Mouse (Mus musculus) hindbrain, postnatal 0 days (tissue): ENCODE measurements at regions not wholly inside any gene's neighbourhood (a gene's known extent, or its start where the extent isn't known, plus 50 kb on each side); places are given as distances from the start of the nearest gene placed in this dataset.

Experiments
- ATAC-seq: fragments of 200-750 bp; cut with Nextera tagmentation; 2 replicates; pipeline ENCODE4 v1.8.0; 2017; ENCODE audit warnings: mild to moderate bottlenecking, moderate TSS enrichment, moderate library complexity
- DNase-seq: peaks from one replicate; pipeline ENCODE4 v3.0.0-alpha.2; 2015; ENCODE audit warnings: low spot score
- H3K27ac ChIP-seq: fragments of 300-500 bp; sonication (generic); 2 replicates; pipeline ENCODE4 v1.5.1; 2014; ENCODE audit warnings: mild to moderate bottlenecking
- H3K27me3 ChIP-seq: fragments of 300-500 bp; sonication (generic); 2 replicates; pipeline ENCODE4 v1.6.1; 2014; ENCODE audit warnings: low read length, mixed read lengths; ENCODE audit not compliant: insufficient read depth
- H3K36me3 ChIP-seq: fragments of 300-500 bp; sonication (generic); 2 replicates; pipeline ENCODE4 v1.6.1; 2014; ENCODE audit warnings: low read length, mixed read lengths; ENCODE audit not compliant: insufficient read depth
- H3K4me1 ChIP-seq: fragments of 300-500 bp; sonication (generic); 2 replicates; pipeline ENCODE4 v1.6.1; 2014; ENCODE audit warnings: antibody characterized with exemption, low read length, mixed read lengths; ENCODE audit not compliant: insufficient read depth
- H3K4me2 ChIP-seq: fragments of 300-500 bp; sonication (generic); 2 replicates; pipeline ENCODE4 v1.6.1; 2014; ENCODE audit warnings: low read depth, mild to moderate bottlenecking, low read length, moderate library complexity, mixed read lengths
- H3K4me3 ChIP-seq: fragments of 300-500 bp; sonication (generic); 2 replicates; pipeline ENCODE4 v1.5.1; 2014; ENCODE audit warnings: low read length
- H3K9ac ChIP-seq: fragments of 300-500 bp; sonication (generic); replicated peaks from 2 replicates; pipeline ENCODE4 v1.6.1; 2014; ENCODE audit warnings: mild to moderate bottlenecking, low read length, moderate library complexity, mixed read lengths
- H3K9me3 ChIP-seq: fragments of 300-500 bp; sonication (generic); 2 replicates; pipeline ENCODE4 v1.6.1; 2016; ENCODE audit warnings: low read length, mixed read lengths
- CTCF ChIP-seq: IDR thresholded peaks from 2 replicates; pipeline ENCODE4 v1.5.1; 2016; ENCODE audit warnings: antibody characterized with exemption, control low read depth, low read depth
- WGBS: fragments of 180-500 bp; shearing (Covaris S2); extraction: QIAGEN DNeasy Blood & Tissue Kit; methylation state at CpG from one replicate; pipeline ENCODE4 v1.1.7; 2014; 5-methylcytosine and 5-hydroxymethylcytosine counted together

DNA sequence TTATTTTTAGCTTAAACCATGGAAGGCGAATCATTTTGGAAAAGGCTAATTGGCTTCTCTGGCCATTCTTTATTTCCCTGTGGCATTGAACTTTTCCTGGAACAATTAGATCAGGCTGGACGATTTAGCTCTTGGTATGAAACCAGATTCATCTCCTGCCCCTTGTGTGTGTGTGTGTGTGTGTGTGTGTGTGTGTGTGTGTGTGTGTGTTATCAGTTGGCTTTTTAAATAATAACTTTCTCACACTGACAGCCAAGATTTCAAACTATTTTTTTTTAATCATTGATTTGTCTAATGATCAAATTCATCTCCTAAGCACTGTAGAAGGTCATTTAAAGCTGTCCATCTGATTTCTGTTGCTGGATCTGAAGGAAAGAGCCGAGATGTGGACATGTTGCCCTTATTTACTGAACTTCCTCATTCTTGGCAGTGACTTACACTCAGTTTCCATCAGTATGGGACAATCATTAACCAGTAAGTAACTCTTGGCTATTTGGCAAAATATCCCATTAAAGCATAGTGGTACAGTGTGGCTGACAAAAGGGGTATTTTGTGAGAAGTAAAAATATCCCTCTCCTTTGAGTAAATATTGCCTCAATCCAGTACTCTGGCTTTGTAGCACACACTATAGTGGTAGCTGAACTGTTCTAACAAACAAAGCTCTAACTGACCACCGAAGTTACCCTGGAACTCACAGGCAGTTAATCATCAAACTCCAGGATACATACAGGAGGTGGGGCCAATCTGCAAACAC, 82.5 kb upstream of the Dpt start:
- H3K27me3 ChIP-seq, result no peaks in the 10 kb centered on the region
- H3K4me3 ChIP-seq, result no peak overlapping the region
- WGBS, result 72% methylated on average over 4 of the region's 4 CpGs
- H3K36me3 ChIP-seq, result no peaks in the 10 kb centered on the region
- no peak overlapping the region for H3K9ac ChIP-seq
- no peak overlapping the region for H3K27ac ChIP-seq
- no peak for TF ChIP-seq CTCF
- no peaks in the 10 kb centered on the region for H3K4me1 ChIP-seq
- no peaks in the 10 kb centered on the region for H3K9me3 ChIP-seq
- no peak overlapping the region for H3K4me2 ChIP-seq
- DNase-seq (no peak), ATAC-seq (no peak)

DNA sequence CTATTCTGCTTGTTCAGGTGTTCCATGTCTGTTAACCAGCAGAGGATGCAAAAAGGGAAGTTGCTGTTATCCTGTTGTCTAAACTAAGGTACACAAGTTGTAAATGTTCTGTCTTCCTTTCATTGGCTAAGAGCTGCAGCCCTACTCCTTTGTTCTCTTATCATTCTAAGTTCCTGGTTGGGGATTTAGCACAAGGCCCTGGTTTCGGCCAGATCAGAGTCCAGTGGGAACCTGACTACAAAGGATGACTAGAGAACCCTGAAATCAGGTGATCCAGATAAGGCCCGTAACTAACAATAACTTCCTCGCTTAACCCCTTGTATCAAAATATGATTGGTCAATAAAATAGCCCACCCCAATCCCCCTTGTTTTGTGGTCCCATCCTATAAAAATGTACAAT, 83.9 kb upstream of the Dpt start:
- DNase-seq, result no peak
- no peaks in the 10 kb centered on the region for H3K27me3 ChIP-seq
- no peak overlapping the region for H3K4me2 ChIP-seq
- H3K9me3 ChIP-seq, result no peaks in the 10 kb centered on the region
- H3K27ac ChIP-seq, result no peak overlapping the region
- H3K4me1 ChIP-seq, result no peaks in the 10 kb centered on the region
- H3K36me3 ChIP-seq, result no peaks in the 10 kb centered on the region
- no peak overlapping the region for H3K9ac ChIP-seq
- ATAC-seq, result no peak
- TF ChIP-seq CTCF, result no peak
- 94% methylated on average over 3 of the region's 3 CpGs for WGBS
- H3K4me3 ChIP-seq, result no peak overlapping the region

DNA sequence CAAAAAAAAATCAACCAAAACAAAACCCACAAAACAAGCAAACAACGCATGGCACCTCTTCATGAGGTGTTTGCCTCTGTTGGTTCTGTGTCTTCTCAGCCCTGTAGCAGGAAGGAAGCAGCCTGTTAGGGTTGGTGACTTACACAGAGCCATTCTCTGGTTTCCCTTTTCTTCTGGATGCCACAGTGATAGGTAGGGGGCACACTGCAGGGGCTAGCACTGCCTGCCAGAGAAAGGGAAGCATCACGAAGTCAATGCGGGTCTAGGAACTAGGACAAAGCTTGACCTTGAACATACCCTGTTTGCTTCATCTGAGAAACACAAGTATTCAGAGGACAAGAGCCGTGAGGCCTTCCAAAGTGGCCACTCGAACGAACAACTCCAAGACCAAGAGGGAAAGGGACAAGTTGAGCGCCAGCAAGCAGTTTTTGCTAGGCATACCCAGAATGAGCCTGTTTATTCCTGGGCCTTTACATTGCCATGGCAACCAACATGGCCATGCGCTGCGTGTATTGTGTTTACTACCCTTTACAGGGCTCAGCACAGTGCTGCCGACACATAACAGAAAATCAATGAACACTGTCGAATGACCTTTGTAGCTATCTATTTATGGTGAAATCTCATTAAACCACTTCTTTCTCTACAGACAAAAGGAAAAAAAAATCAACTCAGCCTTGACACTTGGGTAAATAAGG, 91.9 kb upstream of the Dpt start:
- Histone ChIP-seq H3K27me3 (no peaks in the 10 kb centered on the region), H3K4me1 (0 out of 2 replicates have a peak, but pooled peaks cover 5% of the 10 kb centered on the region), H3K27ac (peak overlapping the region; percentile 42; the same call in 1 of the 2 replicates), H3K4me2 (no peak overlapping the region), H3K4me3 (no peak overlapping the region), H3K9me3 (no peaks in the 10 kb centered on the region), H3K36me3 (no peaks in the 10 kb centered on the region), H3K9ac (no peak overlapping the region)
- peak; percentile 90 for ATAC-seq
- TF ChIP-seq CTCF, result 0 out of 2 replicates have a peak, but pooled peaks have one; percentile 16
- 31% methylated on average over 11 of the region's 11 CpGs for WGBS
- DNase-seq, result peak; percentile 70

DNA sequence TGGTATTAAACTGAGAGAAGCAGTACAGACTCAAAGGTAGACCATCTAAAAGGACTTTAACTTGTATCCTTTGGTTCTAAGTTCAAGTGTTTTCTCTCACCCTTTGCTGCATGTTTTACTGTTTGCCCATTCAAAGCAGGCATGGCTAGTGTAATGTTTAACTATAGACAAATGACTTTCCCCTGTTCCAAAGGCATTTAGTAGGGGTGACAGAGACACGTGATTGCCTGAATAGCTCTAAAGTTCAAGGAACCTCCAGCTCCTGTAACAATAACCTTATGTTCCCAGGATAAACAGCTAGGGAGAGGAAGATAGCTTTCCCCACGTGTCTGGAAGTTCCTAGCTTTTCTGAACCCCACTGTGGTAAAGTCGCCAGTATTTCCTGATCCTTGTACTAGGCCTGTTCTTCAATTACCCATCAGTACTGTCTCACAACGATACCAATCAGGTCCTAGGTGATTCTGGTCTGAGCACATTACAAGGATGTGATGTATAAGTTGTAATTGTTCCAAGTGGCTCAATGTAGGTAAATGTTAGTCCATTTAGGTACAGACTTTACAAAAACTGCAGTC, 92.8 kb upstream of the Dpt start:
- no peak for TF ChIP-seq CTCF
- Histone ChIP-seq H3K27me3 (no peaks in the 10 kb centered on the region), H3K27ac (no peak overlapping the region), H3K4me3 (no peak overlapping the region), H3K4me1 (0 out of 2 replicates have a peak, but pooled peaks cover 5% of the 10 kb centered on the region), H3K9ac (no peak overlapping the region), H3K36me3 (no peaks in the 10 kb centered on the region), H3K9me3 (no peaks in the 10 kb centered on the region), H3K4me2 (no peak overlapping the region)
- no peak for ATAC-seq
- no peak for DNase-seq
- WGBS, result 66% methylated on average over 4 of the region's 4 CpGs

DNA sequence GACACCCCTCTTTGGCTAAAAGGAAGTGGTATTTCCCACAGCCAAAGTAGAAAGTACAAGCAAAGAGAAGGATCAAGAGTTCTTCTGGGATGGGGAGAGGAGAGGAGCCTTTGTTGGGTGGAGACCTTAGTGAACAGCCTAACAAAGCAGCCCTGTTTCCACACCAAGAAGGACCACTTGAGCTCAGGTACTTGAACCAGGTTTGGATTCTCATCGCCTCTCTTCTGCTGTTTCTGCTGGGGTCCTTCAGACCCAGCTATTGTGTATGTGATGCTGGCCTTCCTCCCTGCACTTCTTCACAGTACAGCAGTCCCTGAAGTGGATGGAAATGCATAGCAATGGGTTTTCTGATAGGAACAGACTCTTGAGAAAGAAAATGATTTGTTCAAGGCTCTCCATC, 106.4 kb upstream of the Dpt start:
- Histone ChIP-seq H3K4me2 (no peak overlapping the region), H3K4me1 (no peaks in the 10 kb centered on the region), H3K27me3 (no peaks in the 10 kb centered on the region), H3K27ac (no peak overlapping the region), H3K36me3 (no peaks in the 10 kb centered on the region), H3K9me3 (no peaks in the 10 kb centered on the region), H3K4me3 (no peak overlapping the region), H3K9ac (no peak overlapping the region)
- DNase-seq, result no peak
- ATAC-seq, result no peak
- WGBS, result 85% methylated on average over 1 of the region's 1 CpGs
- no peak for TF ChIP-seq CTCF

DNA sequence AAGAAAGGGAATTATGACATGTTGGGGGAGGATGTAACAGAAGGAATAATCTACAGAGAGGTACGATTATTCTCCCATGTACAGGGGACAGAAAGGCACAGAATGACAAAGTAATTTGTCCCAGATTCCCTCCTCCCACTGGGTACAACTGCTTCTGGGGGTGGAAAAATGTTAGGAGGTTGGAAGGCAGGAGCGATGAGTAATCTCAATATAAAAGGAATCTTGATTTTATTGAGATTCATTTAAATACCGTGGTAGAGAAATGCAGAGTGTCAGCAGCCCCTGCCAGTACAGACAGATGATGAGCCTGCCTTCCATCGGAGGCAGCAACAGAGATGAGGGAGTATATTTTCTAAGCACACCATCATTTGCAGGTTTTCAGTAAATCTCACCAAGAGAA, 107.1 kb upstream of the Dpt start:
- WGBS, result 81% methylated on average over 4 of the region's 4 CpGs
- no peak overlapping the region for H3K4me2 ChIP-seq
- no peaks in the 10 kb centered on the region for H3K9me3 ChIP-seq
- no peaks in the 10 kb centered on the region for H3K27me3 ChIP-seq
- H3K27ac ChIP-seq, result no peak overlapping the region
- H3K4me3 ChIP-seq, result no peak overlapping the region
- DNase-seq, result no peak
- H3K36me3 ChIP-seq, result no peaks in the 10 kb centered on the region
- ATAC-seq, result no peak
- H3K9ac ChIP-seq, result no peak overlapping the region
- no peak for TF ChIP-seq CTCF
- no peaks in the 10 kb centered on the region for H3K4me1 ChIP-seq
